Mouse (Mus musculus): Measurements from ENCODE around the gene Fzd10.

Gene Fzd10

GRCm38 (mm10) chr5:128600072-128601021 is at the start of gene Fzd10:
Gene Fzd10 (plus strand): TSS chr5:128600844.
- no peak for DNase-seq (ENCODE audit: extremely low spot score, low read depth, low spot score)

- no peak for DNase-seq (ENCODE audit: extremely low spot score, low read depth, low spot score)
These were observed 49.2 kb upstream of the Fzd10 start for GRCm38 (mm10) chr5:128551448-128551847.

GRCm38 (mm10) chr5:128552136-128552890 is 48.3 kb upstream of the Fzd10 start:
- DNase-seq (ENCODE audit: extremely low spot score, low read depth, low spot score), result no peak

DNA sequence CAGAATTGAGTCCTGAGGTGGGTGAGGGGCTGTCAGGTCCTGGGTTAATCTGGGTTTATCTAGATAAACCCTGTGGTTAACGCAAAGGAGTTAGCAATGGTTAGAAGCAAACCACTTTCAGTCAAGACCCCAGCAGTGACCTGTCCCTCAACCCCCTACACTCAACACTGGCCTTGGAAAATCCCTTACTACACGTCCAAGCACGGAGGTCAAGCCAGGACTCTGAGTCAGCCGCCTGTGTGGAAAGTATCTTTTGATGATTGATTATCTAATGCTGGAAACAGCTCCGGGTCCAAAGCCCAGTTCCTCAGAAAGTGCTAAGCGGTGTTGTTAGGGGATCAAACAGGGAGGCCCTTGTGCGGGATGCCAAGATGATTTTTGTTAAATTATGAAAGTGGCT is 42.5 kb upstream of the Fzd10 start:
- DNase-seq (ENCODE audit: extremely low spot score, low read depth, low spot score), result no peak

GRCm38 (mm10) chr5:128567313-128567712 is 33.3 kb upstream of the Fzd10 start:
- DNase-seq (ENCODE audit: extremely low spot score, low read depth, low spot score), result no peak

- DNase-seq (ENCODE audit: extremely low spot score, low read depth, low spot score), result no peak
These were observed 31.7 kb upstream of the Fzd10 start for GRCm38 (mm10) chr5:128568970-128569369.

GRCm38 (mm10) chr5:128570091-128570490 is 30.6 kb upstream of the Fzd10 start:
- no peak for DNase-seq (ENCODE audit: extremely low spot score, low read depth, low spot score)

GRCm38 (mm10) chr5:128570848-128571247 is 29.8 kb upstream of the Fzd10 start:
- DNase-seq (ENCODE audit: extremely low spot score, low read depth, low spot score), result no peak

- DNase-seq (ENCODE audit: extremely low spot score, low read depth, low spot score), result no peak
These were observed 28.9 kb upstream of the Fzd10 start for GRCm38 (mm10) chr5:128571706-128572105.

GRCm38 (mm10) chr5:128575997-128576579 is 24.6 kb upstream of the Fzd10 start:
- DNase-seq (ENCODE audit: extremely low spot score, low read depth, low spot score), result no peak

GRCm38 (mm10) chr5:128579047-128579650 is 21.5 kb upstream of the Fzd10 start:
- DNase-seq (ENCODE audit: extremely low spot score, low read depth, low spot score), result no peak

GRCm38 (mm10) chr5:128580931-128581330 is 19.7 kb upstream of the Fzd10 start:
- DNase-seq (ENCODE audit: extremely low spot score, low read depth, low spot score), result no peak

GRCm38 (mm10) chr5:128581516-128581921 is 19.1 kb upstream of the Fzd10 start:
- DNase-seq (ENCODE audit: extremely low spot score, low read depth, low spot score), result no peak

DNA sequence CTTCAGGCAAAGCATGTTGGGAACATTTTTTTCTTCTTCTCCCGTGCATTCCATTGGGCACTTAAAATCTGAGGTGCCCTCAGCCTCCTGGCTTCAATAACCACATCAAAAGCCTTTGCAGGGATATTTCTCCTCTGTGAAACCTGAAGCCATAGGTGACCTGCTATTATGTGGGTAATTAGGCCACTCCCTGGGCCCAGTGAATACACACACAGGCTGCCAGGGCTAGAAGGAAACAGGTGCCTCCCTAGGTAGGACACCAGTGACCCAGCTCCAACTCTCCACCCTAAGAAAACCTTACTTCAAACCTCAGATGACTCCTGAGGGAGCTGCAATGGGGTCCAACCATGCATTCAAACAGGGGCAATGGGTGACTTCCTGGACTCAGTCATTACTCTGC is 11.4 kb upstream of the Fzd10 start:
- no peak for DNase-seq (ENCODE audit: extremely low spot score, low read depth, low spot score)

- DNase-seq (ENCODE audit: extremely low spot score, low read depth, low spot score), result no peak
These were observed 7.2 kb upstream of the Fzd10 start for GRCm38 (mm10) chr5:128593446-128593845.

DNA sequence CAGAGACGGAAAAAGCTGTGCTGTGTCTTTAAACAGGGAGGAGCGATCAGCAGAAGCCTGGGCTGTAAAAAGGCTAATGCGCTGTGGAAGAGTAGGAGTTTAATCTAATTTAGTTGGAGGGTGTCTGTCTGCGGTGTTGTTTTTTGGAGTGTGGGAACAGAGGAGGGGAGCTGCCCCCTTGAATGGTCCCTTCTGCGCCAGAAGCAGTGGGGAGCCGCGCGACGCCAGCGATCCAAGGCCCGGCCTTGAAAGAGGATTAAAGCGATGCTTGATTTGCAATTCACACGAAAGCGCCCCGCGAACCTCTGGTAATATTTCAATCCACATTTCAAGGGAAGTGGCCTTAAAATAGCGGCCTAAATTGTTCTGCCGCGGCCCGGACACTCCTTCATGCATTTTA is 3.8 kb upstream of the Fzd10 start:
- DNase-seq (ENCODE audit: extremely low spot score, low read depth, low spot score), result no peak

GRCm38 (mm10) chr5:128597381-128597780 is 3.3 kb upstream of the Fzd10 start:
- DNase-seq (ENCODE audit: extremely low spot score, low read depth, low spot score), result no peak

- DNase-seq (ENCODE audit: extremely low spot score, low read depth, low spot score), result no peak
These were observed 2.4 kb upstream of the Fzd10 start for GRCm38 (mm10) chr5:128598191-128598720.

DNA sequence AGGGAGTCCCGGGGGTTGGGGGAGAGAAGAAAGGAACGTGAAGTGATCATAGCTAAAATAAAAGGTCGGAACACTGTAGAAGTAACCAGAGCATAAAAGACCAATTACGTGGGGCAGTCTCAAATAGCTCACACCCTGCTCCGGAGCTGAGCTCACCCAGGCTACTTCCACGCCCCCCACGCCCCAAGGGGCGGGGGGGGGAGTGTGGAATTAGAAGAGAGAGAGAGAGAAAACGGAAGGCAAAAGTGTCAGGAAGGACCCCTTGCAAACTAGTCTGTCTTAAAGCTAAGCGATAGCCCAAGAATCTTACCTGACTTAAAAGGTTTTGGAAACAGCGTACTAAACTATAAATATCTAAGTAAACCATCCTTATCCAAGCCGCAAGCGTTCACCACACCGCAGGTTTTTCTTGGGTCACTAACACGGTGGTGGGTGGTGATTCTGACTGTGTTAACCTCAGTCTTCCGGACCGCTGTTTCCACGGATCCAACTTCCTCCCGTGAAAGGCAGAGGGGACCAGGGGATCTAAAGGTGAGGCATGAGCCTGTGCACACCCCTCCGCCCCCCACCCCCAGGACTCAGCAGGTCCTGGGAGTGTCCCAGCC is 1.8 kb upstream of the Fzd10 start:
- DNase-seq (ENCODE audit: extremely low spot score, low read depth, low spot score), result no peak

DNA sequence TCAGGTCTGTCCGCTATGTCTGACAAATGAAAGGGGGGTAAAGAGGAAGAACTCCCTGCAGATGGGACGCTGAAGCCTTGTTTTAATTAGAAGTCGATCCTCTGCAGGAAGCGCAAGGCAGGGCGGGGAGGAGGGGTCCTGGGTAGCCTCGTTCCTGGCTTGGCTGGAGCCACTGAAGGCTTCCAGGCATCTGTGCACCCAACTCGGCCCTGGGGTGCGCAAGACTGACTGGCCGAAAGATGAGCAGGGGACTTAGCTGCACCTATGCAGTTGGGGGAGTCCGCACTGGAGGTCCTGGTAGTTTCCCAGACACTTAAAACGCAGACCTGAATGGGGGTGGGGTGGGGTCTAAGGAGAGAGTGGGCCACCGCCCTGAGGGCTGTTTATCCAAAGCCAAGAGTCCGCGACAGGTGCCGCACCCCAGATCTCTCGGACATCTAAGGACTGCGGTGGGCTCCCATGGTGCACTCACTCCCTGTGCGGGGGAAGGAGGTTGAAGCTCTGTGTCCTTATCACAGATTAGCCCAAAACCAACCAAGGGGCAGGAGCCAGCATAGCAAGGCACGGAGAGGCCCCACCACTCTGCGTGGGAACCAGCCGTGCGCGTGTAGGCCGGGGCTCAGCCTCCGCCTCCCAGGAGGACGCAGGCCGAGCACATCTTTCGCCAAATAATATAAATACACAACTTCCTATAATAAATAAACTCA is 1.1 kb upstream of the Fzd10 start:
- no peak for DNase-seq (ENCODE audit: extremely low spot score, low read depth, low spot score)
